Mouse (Mus musculus): ENCODE data around the gene Pla2g4a. TPM values are rescaled to one million over a fixed set of nuclear protein-coding genes. Genes with fewer than 3 reads are reported as not detected.

Pla2g4a gene
- polyA plus RNA-seq, 2 experiments, result 3.9 to 8.2 TPM

- no peaks in the 10 kb centered on the region for H3K9me3 ChIP-seq (ENCODE audit: control insufficient read depth, low read length)
- TF ChIP-seq CTCF (IDR thresholded peaks at IDR 0.05; ENCODE audit: low read depth), result no peak
- TF ChIP-seq EP300 (IDR thresholded peaks at IDR 0.05; ENCODE audit: low read depth), result no peak
- ATAC-seq (ENCODE audit: insufficient read depth) (no peak), DNase-seq (ENCODE audit: low read depth in 3 of 3, low spot score in 3 of 3) (no peak)
- no peaks in the 10 kb centered on the region for H3K36me3 ChIP-seq (replicated peaks; ENCODE audit: control insufficient read depth, insufficient read depth, low read depth)
- 68% methylated on average over 4 of the region's 4 CpGs for WGBS (ENCODE audit: insufficient replicate concordance)
- no peak overlapping the region for H3K4me2 ChIP-seq (ENCODE audit: low read depth)
- no peak overlapping the region for H3K9ac ChIP-seq (replicated peaks)
- H3K4me1 ChIP-seq (replicated peaks; ENCODE audit: control insufficient read depth in 2 of 2, insufficient read depth in 2 of 2, low read length in 1 of 2), result no peaks in the 10 kb centered on the region
- no peak overlapping the region for H3K27ac ChIP-seq
- no peaks in the 10 kb centered on the region for H3K27me3 ChIP-seq (ENCODE audit: control insufficient read depth, insufficient read depth, low read length)
- no peak overlapping the region for H3K4me3 ChIP-seq (ENCODE audit: insufficient read depth in 1 of 2, low read depth in 2 of 2, low read length in 2 of 2)
These were observed 105.5 kb downstream of the Pla2g4a start for GRCm38 (mm10) chr1:149855581-149855980.

- Histone ChIP-seq H3K27me3 (ENCODE audit: control insufficient read depth, insufficient read depth, low read length) (no peaks in the 10 kb centered on the region), H3K4me1 (replicated peaks; ENCODE audit: control insufficient read depth in 2 of 2, insufficient read depth in 2 of 2, low read length in 1 of 2) (no peaks in the 10 kb centered on the region), H3K9me3 (ENCODE audit: control insufficient read depth, low read length) (no peaks in the 10 kb centered on the region), H3K4me3 (ENCODE audit: insufficient read depth in 1 of 2, low read depth in 2 of 2, low read length in 2 of 2) (no peak overlapping the region), H3K4me2 (ENCODE audit: low read depth) (no peak overlapping the region), H3K27ac (no peak overlapping the region), H3K9ac (replicated peaks) (no peak overlapping the region), H3K36me3 (replicated peaks; ENCODE audit: control insufficient read depth, insufficient read depth, low read depth) (no peaks in the 10 kb centered on the region)
- DNase-seq (ENCODE audit: low read depth in 3 of 3, low spot score in 3 of 3) (no peak), ATAC-seq (ENCODE audit: insufficient read depth) (no peak)
- TF ChIP-seq CTCF (IDR thresholded peaks at IDR 0.05; ENCODE audit: low read depth) (no peak), EP300 (IDR thresholded peaks at IDR 0.05; ENCODE audit: low read depth) (no peak)
- 72% methylated on average over 7 of the region's 7 CpGs for WGBS (ENCODE audit: insufficient replicate concordance)
These were observed 106.2 kb downstream of the Pla2g4a start for GRCm38 (mm10) chr1:149854867-149855266.

- no peak overlapping the region for H3K4me3 ChIP-seq (ENCODE audit: insufficient read depth in 1 of 2, low read depth in 2 of 2, low read length in 2 of 2)
- TF ChIP-seq EP300 (IDR thresholded peaks at IDR 0.05; ENCODE audit: low read depth) (no peak), CTCF (IDR thresholded peaks at IDR 0.05; ENCODE audit: low read depth) (no peak)
- no peak overlapping the region for H3K4me2 ChIP-seq (ENCODE audit: low read depth)
- WGBS (ENCODE audit: insufficient replicate concordance), result 65% methylated on average over 6 of the region's 6 CpGs
- no peaks in the 10 kb centered on the region for H3K27me3 ChIP-seq (ENCODE audit: control insufficient read depth, insufficient read depth, low read length)
- H3K4me1 ChIP-seq (replicated peaks; ENCODE audit: control insufficient read depth in 2 of 2, insufficient read depth in 2 of 2, low read length in 1 of 2), result no peaks in the 10 kb centered on the region
- no peak overlapping the region for H3K9ac ChIP-seq (replicated peaks)
- DNase-seq (ENCODE audit: low read depth in 3 of 3, low spot score in 3 of 3) (no peak), ATAC-seq (ENCODE audit: insufficient read depth) (no peak)
- no peaks in the 10 kb centered on the region for H3K9me3 ChIP-seq (ENCODE audit: control insufficient read depth, low read length)
- H3K36me3 ChIP-seq (replicated peaks; ENCODE audit: control insufficient read depth, insufficient read depth, low read depth), result no peaks in the 10 kb centered on the region
- no peak overlapping the region for H3K27ac ChIP-seq
These were observed 114.4 kb downstream of the Pla2g4a start for GRCm38 (mm10) chr1:149846655-149847054.

- Histone ChIP-seq H3K27ac (no peak overlapping the region), H3K4me3 (ENCODE audit: insufficient read depth in 1 of 2, low read depth in 2 of 2, low read length in 2 of 2) (no peak overlapping the region), H3K4me1 (replicated peaks; ENCODE audit: control insufficient read depth in 2 of 2, insufficient read depth in 2 of 2, low read length in 1 of 2) (no peaks in the 10 kb centered on the region), H3K27me3 (ENCODE audit: control insufficient read depth, insufficient read depth, low read length) (no peaks in the 10 kb centered on the region), H3K36me3 (replicated peaks; ENCODE audit: control insufficient read depth, insufficient read depth, low read depth) (no peaks in the 10 kb centered on the region), H3K9ac (replicated peaks) (no peak overlapping the region), H3K4me2 (ENCODE audit: low read depth) (no peak overlapping the region), H3K9me3 (ENCODE audit: control insufficient read depth, low read length) (no peaks in the 10 kb centered on the region)
- 74% methylated on average over 1 of the region's 1 CpGs for WGBS (ENCODE audit: insufficient replicate concordance)
- DNase-seq (ENCODE audit: low read depth in 3 of 3, low spot score in 3 of 3) (no peak), ATAC-seq (ENCODE audit: insufficient read depth) (no peak)
- TF ChIP-seq EP300 (IDR thresholded peaks at IDR 0.05; ENCODE audit: low read depth), result no peak
- TF ChIP-seq CTCF (IDR thresholded peaks at IDR 0.05; ENCODE audit: low read depth), result no peak
These were observed 119.2 kb downstream of the Pla2g4a start for GRCm38 (mm10) chr1:149841845-149842244.

GRCm38 (mm10) chr1:149840961-149841416, 120.1 kb downstream of the Pla2g4a start:
- H3K4me3 ChIP-seq (ENCODE audit: insufficient read depth in 1 of 2, low read depth in 2 of 2, low read length in 2 of 2), result no peak overlapping the region
- TF ChIP-seq EP300 (IDR thresholded peaks at IDR 0.05; ENCODE audit: low read depth), result no peak
- TF ChIP-seq CTCF (IDR thresholded peaks at IDR 0.05; ENCODE audit: low read depth), result no peak
- no peak for ATAC-seq (ENCODE audit: insufficient read depth)
- no peak overlapping the region for H3K4me2 ChIP-seq (ENCODE audit: low read depth)
- no peaks in the 10 kb centered on the region for H3K9me3 ChIP-seq (ENCODE audit: control insufficient read depth, low read length)
- H3K9ac ChIP-seq (replicated peaks), result no peak overlapping the region
- H3K27me3 ChIP-seq (ENCODE audit: control insufficient read depth, insufficient read depth, low read length), result no peaks in the 10 kb centered on the region
- H3K36me3 ChIP-seq (replicated peaks; ENCODE audit: control insufficient read depth, insufficient read depth, low read depth), result no peaks in the 10 kb centered on the region
- no peak overlapping the region for H3K27ac ChIP-seq
- 73% methylated on average over 4 of the region's 4 CpGs for WGBS (ENCODE audit: insufficient replicate concordance)
- no peaks in the 10 kb centered on the region for H3K4me1 ChIP-seq (replicated peaks; ENCODE audit: control insufficient read depth in 2 of 2, insufficient read depth in 2 of 2, low read length in 1 of 2)
- DNase-seq (ENCODE audit: low read depth in 3 of 3, low spot score in 3 of 3), result no peak
